8 mouse cellular contexts compared by ENCODE assay signal in genomic region chr16:33380882-33381613, GRCm38 (mm10). TPM values are rescaled to one million over a fixed set of nuclear protein-coding genes. Genes with fewer than 3 reads are reported as not detected.
A peak's percentile ranks its signal among the peaks of the same experiment; 100 is the strongest.
DNase-seq lines count a peak whose midpoint lies in the region; ATAC-seq and TF ChIP-seq lines count a peak whose summit lies in the region.

No protein-coding gene starts in this region.

- WGBS in embryonic facial prominence, embryonic 11.5 days = under 1% methylated on average over 46 of the region's 80 CpGs
- WGBS in kidney, embryonic 15.5 days = 1% methylated on average over 54 of the region's 80 CpGs
- WGBS in liver, embryonic 14.5 days (ENCODE audit: insufficient replicate concordance) = under 1% methylated on average over 69 of the region's 80 CpGs
- 1% methylated on average over 54 of the region's 80 CpGs for WGBS in neural tube, embryonic 12.5 days

- H3K36me3 ChIP-seq in embryonic facial prominence, embryonic 11.5 days (replicated peaks; ENCODE audit: control insufficient read depth, insufficient read depth, low read depth, low read length) = no peaks in the 10 kb centered on the region
- no peaks in the 10 kb centered on the region for H3K36me3 ChIP-seq in kidney, embryonic 15.5 days
- no peaks in the 10 kb centered on the region for H3K36me3 ChIP-seq in liver, embryonic 14.5 days (replicated peaks; ENCODE audit: control insufficient read depth, insufficient read depth, low read depth)
- peaks cover 4% of the 10 kb centered on the region; the same call in 1 of the 2 replicates for H3K36me3 ChIP-seq in neural tube, embryonic 12.5 days

- H3K9ac ChIP-seq in embryonic facial prominence, embryonic 11.5 days (replicated peaks; ENCODE audit: low read length) = peak overlapping the region; percentile 98
- peak overlapping the region; percentile 96 for H3K9ac ChIP-seq in kidney, embryonic 15.5 days
- H3K9ac ChIP-seq in liver, embryonic 14.5 days (replicated peaks) = peak overlapping the region; percentile 84
- peak overlapping the region; percentile 97 for H3K9ac ChIP-seq in neural tube, embryonic 12.5 days

- no peak for TF ChIP-seq EP300 in liver, embryonic 14.5 days (IDR thresholded peaks at IDR 0.05; ENCODE audit: low read depth)

- H3K4me2 ChIP-seq in embryonic facial prominence, embryonic 11.5 days (ENCODE audit: low read depth, low read length) = peak overlapping the region; percentile 52
- peak overlapping the region; percentile 81 for H3K4me2 ChIP-seq in kidney, embryonic 15.5 days
- peak overlapping the region; percentile 76 for H3K4me2 ChIP-seq in liver, embryonic 14.5 days (ENCODE audit: low read depth)
- H3K4me2 ChIP-seq in neural tube, embryonic 12.5 days (replicated peaks) = peak overlapping the region; percentile 93

- TF ChIP-seq CTCF in liver, embryonic 14.5 days (IDR thresholded peaks at IDR 0.05; ENCODE audit: low read depth) = no peak

- peak overlapping the region; percentile 95 for H3K4me3 ChIP-seq in embryonic facial prominence, embryonic 11.5 days (ENCODE audit: low read depth, low read length)
- peak overlapping the region; percentile 95 for H3K4me3 ChIP-seq in kidney, embryonic 15.5 days (replicated peaks)
- peak overlapping the region; percentile 82 to 91 for H3K4me3 ChIP-seq in liver, embryonic 14.5 days (ENCODE audit: insufficient read depth in 1 of 2, low read depth in 2 of 2, low read length in 2 of 2)
- peak overlapping the region; percentile 88 for H3K4me3 ChIP-seq in neural tube, embryonic 12.5 days

- peak overlapping the region; percentile 91 for H3K27ac ChIP-seq in embryonic facial prominence, embryonic 11.5 days (replicated peaks; ENCODE audit: low read depth, low read length)
- H3K27ac ChIP-seq in kidney, embryonic 15.5 days = peak overlapping the region; percentile 95
- H3K27ac ChIP-seq in liver, embryonic 14.5 days = peak overlapping the region; percentile 8
- H3K27ac ChIP-seq in neural tube, embryonic 12.5 days = peak overlapping the region; percentile 94

- peak; percentile 64 for DNase-seq in CD4-positive helper T cell, adult 2 months (ENCODE audit: low read depth, low spot score)
- DNase-seq in adrenal gland, postnatal 14 days = peak; percentile 73
- DNase-seq in embryonic facial prominence, embryonic 11.5 days (ENCODE audit: low spot score) = peak; percentile 56
- DNase-seq in heart, adult 18-20 months = peak; percentile 35 to 52
- DNase-seq in liver, embryonic 14.5 days (ENCODE audit: low read depth in 3 of 3, low spot score in 3 of 3) = no peak
- peak; percentile 76 for DNase-seq in testis, postnatal 10 days (ENCODE audit: low spot score)

- H3K4me1 ChIP-seq in embryonic facial prominence, embryonic 11.5 days (ENCODE audit: control insufficient read depth, insufficient read depth, low read length) = no peaks in the 10 kb centered on the region
- peaks cover 29% of the 10 kb centered on the region for H3K4me1 ChIP-seq in kidney, embryonic 15.5 days
- peaks cover 0 to 11% of the 10 kb centered on the region in 2 experiments; a peak in 3 of 4 replicates for H3K4me1 ChIP-seq in liver, embryonic 14.5 days (replicated peaks; ENCODE audit: control insufficient read depth in 2 of 2, insufficient read depth in 2 of 2, low read length in 1 of 2)
- peaks cover 17% of the 10 kb centered on the region for H3K4me1 ChIP-seq in neural tube, embryonic 12.5 days

- peak; percentile 83 for ATAC-seq in embryonic facial prominence, embryonic 11.5 days (replicated peaks; ENCODE audit: insufficient number of reproducible peaks, low FRiP score, low TSS enrichment, low read depth)
- peak; percentile 83 for ATAC-seq in kidney, embryonic 15.5 days (replicated peaks; ENCODE audit: low FRiP score)
- peak; percentile 75 for ATAC-seq in liver, embryonic 14.5 days (ENCODE audit: insufficient read depth)
- ATAC-seq in neural tube, embryonic 12.5 days (ENCODE audit: low FRiP score, low read depth) = peak; percentile 89

- H3K9me3 ChIP-seq in embryonic facial prominence, embryonic 11.5 days (replicated peaks; ENCODE audit: control insufficient read depth, low read length) = no peaks in the 10 kb centered on the region; the same call in 1 of the 2 replicates
- H3K9me3 ChIP-seq in kidney, embryonic 15.5 days (replicated peaks) = no peaks in the 10 kb centered on the region
- no peaks in the 10 kb centered on the region for H3K9me3 ChIP-seq in liver, embryonic 14.5 days (ENCODE audit: control insufficient read depth, low read length)
- H3K9me3 ChIP-seq in neural tube, embryonic 12.5 days = no peaks in the 10 kb centered on the region

- no peaks in the 10 kb centered on the region for H3K27me3 ChIP-seq in embryonic facial prominence, embryonic 11.5 days (ENCODE audit: control insufficient read depth, insufficient read depth, low read length)
- H3K27me3 ChIP-seq in kidney, embryonic 15.5 days = no peaks in the 10 kb centered on the region
- H3K27me3 ChIP-seq in liver, embryonic 14.5 days (ENCODE audit: control insufficient read depth, insufficient read depth, low read length) = no peaks in the 10 kb centered on the region
- H3K27me3 ChIP-seq in neural tube, embryonic 12.5 days (replicated peaks) = no peaks in the 10 kb centered on the region

RNA-seq across cellular contexts. Expression of gene Zfp148, which starts 0.4 kb away (rescaled TPM):
- total RNA-seq in adrenal gland, postnatal 14 days (2021) = 66.8 and 68.0 TPM in 2 replicates
- polyA plus RNA-seq in embryonic facial prominence, embryonic 11.5 days (2014; fragmentation: Nextera tagmentation; extraction: Ambion mirVana) = 51.8 and 52.9 TPM in 2 replicates
- total RNA-seq in heart, adult 18-20 months (2021) = 10 to 100 TPM; 36.5 to 41.9 TPM
- polyA plus RNA-seq in kidney, embryonic 15.5 days (2015; fragmentation: Nextera tagmentation; extraction: Ambion mirVana) = 57.7 and 59.9 TPM in 2 replicates
- 2.3 and 3.8 TPM in 2 replicates for polyA plus RNA-seq in liver, embryonic 14.5 days (2012; rRNA removed)
- 10.6 and 11.2 TPM in 2 replicates for polyA plus RNA-seq in liver, embryonic 14.5 days (2014; fragmentation: Nextera tagmentation; extraction: Ambion mirVana)
- polyA plus RNA-seq in neural tube, embryonic 12.5 days (2016; fragmentation: Nextera tagmentation; extraction: Ambion mirVana) = 50.1 and 50.7 TPM in 2 replicates

Comparison
In these comparisons a context has a peak if more than half of its experiments do, and no peak if none do; other contexts are left out.
1. DNase-seq: peak in CD4-positive helper T cell, adult 2 months (single experiment), adrenal gland, postnatal 14 days (single experiment), embryonic facial prominence, embryonic 11.5 days (single experiment), heart, adult 18-20 months (2 of 2) and testis, postnatal 10 days (single experiment); none in liver, embryonic 14.5 days (0 of 3).
2. H3K27ac ChIP-seq: peak in every context shown above with its lines; median percentile 95 in kidney, embryonic 15.5 days; 94 in neural tube, embryonic 12.5 days; 91 in embryonic facial prominence, embryonic 11.5 days; 8 in liver, embryonic 14.5 days.
3. Peak in every context shown above with its lines, with median percentiles within 50 percentile points of each other: ATAC-seq, H3K4me2 ChIP-seq, H3K4me3 ChIP-seq and H3K9ac ChIP-seq.